Mouse (Mus musculus) macrophage (primary cell): ENCODE measurements around the gene Selenbp1. TPM values are rescaled to one million over a fixed set of nuclear protein-coding genes. Genes with fewer than 3 reads are reported as not detected.
"Not testable (repeated sequence)": the region's sequence is repeated elsewhere in the genome, so short reads cannot be mapped to it uniquely, and the experiment has no call there.

Experiments used
- H3K27ac ChIP-seq: fragments of 350-480 bp; formaldehyde crosslinking; 2 replicates; pipeline ENCODE4 v1.9.0; 2021
- H3K36me3 ChIP-seq: fragments of 350-480 bp; formaldehyde crosslinking; 2 replicates; pipeline ENCODE4 v1.9.0; 2021; ENCODE audit errors: inconsistent target
- H3K4me3 ChIP-seq: fragments of 350-480 bp; formaldehyde crosslinking; 2 replicates; pipeline ENCODE4 v1.9.0; 2021; ENCODE audit errors: inconsistent target
- H3K79me2 ChIP-seq: fragments of 350-480 bp; formaldehyde crosslinking; 2 replicates; pipeline ENCODE4 v1.9.0; 2021; ENCODE audit errors: inconsistent target
- WGBS: methylation state at CpG from one replicate; pipeline ENCODE4 v1.1.7; 2026; ENCODE audit warnings: inconsistent platforms; ENCODE audit not compliant: missing documents; 5-methylcytosine and 5-hydroxymethylcytosine counted together
- polyA plus RNA-seq: library from polyadenylated mRNA; stranded (reverse); fragments of 250-400 nt; gene quantifications from 3 replicates; pipeline ENCODE4 v1.2.4, GENCODE M21; 2018; ENCODE audit warnings: inconsistent platforms
- total RNA-seq, 78 experiments: library from RNA; depleted of rRNA; stranded (reverse); fragments of 250-400 nt; gene quantifications; 1 replicate in 9 of 78; 2 replicates in 24 of 78; 3 replicates in 43 of 78; 4 replicates in 2 of 78; pipeline ENCODE4 v1.2.4; 2018; ENCODE audit warnings: inconsistent platforms in 56 of 78

Selenbp1 gene
- total RNA-seq (2018; cell fraction: chromatin; rRNA removed) = 10 to 100 TPM in 3 of 26 experiments, 1 to 10 TPM in 22, not detected in 1; 1.1 to 20.8 (median 4.9) TPM
- total RNA-seq (2018; cell fraction: cytosol; rRNA removed) = 10 to 100 TPM in 25 of 26 experiments, 1 to 10 TPM in 1; 9.6 to 30.9 (median 17.0) TPM
- 10 to 100 TPM in 3 of 26 experiments, 1 to 10 TPM in 23; 2.3 to 16.9 (median 6.1) TPM for total RNA-seq (2018; cell fraction: nucleus; rRNA removed)
- polyA plus RNA-seq = 12.8 to 25.0 TPM (median 14.3 TPM) in 3 replicates

DNA sequence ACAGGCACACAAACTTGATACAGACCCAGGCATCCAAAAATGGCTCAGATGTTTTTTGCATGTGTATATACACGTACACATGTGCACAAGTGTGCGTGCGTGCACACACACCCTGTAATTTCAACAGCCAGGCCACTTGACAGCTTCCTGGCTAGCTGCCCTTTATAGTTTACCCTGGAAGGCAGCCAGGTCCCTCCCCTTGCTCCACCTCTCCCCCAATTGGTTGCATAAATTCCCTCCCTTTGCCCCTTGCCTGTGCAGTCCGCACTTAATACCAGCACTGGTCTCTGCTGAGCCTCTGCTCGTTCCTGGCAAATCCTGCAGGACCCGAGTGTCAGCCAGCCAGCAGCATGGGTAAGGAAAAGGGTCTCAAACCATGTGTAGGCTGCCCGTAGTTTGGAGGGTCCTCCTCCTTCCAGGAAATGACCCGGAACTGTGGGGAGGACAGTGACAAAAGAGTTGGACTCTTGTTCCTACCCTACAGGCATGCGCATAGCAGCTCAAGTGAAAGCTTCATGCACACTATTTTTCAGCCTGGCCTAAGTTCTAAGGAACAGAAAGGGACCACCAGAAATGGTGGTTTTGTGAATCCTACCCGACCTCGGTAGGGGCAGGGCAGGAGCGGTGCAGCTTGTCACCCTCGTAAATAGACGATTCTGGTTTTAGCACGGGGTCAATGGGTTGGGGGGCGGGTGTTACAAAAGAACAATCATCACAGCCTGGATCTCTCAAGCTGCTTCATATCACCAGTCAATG lies at the start of gene Selenbp1:
Selenbp1 (plus strand) TSS at position 248 of the 756 bp plus-strand sequence.
- Histone ChIP-seq H3K79me2 (no peaks in the 10 kb centered on the region), H3K36me3 (no peaks in the 10 kb centered on the region), H3K27ac (peak within 1 kb of the TSS; percentile 55), H3K4me3 (peak within 1 kb of the TSS; percentile 41)
- under 1% methylated on average over 15 of the region's 16 CpGs for WGBS

DNA sequence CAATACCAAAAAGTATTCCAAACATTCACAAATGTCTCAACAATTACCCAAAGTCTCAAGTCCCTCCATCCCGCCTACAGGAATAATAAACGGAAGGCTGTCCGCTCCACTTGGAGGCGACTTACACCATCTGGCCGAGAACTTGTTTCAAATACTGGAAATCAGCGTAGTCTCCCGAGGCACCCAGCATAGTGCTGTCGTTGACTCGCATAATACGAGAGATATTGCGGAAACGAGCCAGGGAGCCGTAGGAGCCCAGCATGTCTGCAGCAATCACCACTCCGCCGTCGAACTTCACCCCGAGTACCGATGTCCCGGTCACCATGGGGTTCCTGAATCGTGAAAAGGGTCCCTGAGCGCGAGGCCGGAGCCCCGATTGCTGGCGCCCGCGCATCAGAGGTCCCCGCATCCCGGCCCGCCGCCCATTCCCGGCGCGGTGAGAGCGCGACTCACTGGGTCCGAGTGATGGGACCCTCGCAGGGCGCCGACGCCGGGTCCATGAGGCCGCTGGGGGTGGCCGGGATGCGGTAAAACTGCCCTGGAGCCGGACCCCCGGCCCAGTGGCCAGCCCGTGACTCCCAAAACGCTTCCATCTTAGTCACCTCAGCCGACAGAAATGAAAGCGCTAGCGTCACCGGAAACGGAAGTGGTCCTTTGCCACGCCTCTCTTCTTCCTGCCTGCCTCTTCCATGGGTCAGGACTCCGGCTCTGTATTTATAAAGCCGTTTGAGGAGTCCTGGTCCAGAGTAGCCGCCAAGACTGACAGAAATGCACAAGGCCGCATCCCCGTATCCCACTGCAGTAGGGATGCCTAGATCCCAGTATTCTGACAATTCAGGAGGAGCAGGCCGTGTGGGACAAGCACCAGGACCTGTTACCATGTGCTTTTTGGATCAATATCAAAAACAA lies 46.3 kb upstream of the Selenbp1 start, which contains the start of gene Psmb4:
Psmb4 (minus strand) TSS at position 646 of the 909 bp plus-strand sequence.
- peak within 1 kb of the TSS; percentile 59 for H3K27ac ChIP-seq
- H3K36me3 ChIP-seq = peaks cover 26% of the 10 kb centered on the region; the same call in 1 of the 2 replicates
- WGBS = under 1% methylated on average over 61 of the region's 61 CpGs
- peak within 1 kb of the TSS; percentile 97 for H3K4me3 ChIP-seq
- peaks cover 18% of the 10 kb centered on the region for H3K79me2 ChIP-seq

DNA sequence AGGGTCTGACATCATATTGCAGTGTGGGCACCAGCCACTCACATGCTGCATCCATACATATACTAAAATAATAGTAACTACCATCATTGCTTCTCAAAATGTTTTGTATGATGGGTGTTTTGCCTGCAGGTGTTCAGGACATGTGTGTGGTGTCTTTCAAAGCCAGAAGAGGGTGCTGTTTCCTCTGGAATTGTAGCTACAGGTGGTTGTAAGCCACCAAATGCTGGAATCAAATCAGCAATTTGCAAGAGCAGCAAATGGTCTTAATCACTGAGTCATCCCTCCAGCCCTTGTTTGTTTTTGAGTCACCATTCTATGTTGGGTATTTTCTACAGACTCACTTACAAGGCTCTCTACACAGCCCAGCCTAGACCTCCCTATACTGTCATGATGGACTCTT lies 44.3 kb upstream of the Selenbp1 start:
- no peak overlapping the region for H3K27ac ChIP-seq
- no peak overlapping the region for H3K4me3 ChIP-seq
- H3K36me3 ChIP-seq = peaks cover 20% of the 10 kb centered on the region; the same call in 1 of the 2 replicates
- H3K79me2 ChIP-seq = peaks cover 18% of the 10 kb centered on the region

DNA sequence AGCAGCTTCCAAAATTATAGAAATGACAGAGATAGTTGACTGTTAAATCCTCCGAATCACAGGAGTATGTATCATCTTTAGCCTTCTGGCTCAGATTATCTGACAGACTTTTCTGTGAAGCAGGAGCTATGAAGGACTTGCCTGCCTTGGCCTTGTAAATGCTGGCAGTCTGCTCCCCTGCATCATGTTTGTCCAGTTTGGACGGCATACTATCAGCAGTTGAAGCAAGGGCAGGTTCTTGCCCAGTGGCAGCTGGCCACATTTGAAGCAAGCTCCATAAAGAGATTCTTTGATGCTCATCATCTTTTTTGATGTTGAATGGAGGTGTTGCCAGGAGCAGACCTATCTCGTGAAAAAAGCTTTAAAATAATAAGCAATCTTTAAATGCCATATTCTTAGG lies 38.8 kb upstream of the Selenbp1 start:
- no peak overlapping the region for H3K4me3 ChIP-seq
- H3K27ac ChIP-seq = no peak overlapping the region
- 82% methylated on average over 3 of the region's 3 CpGs for WGBS
- H3K36me3 ChIP-seq = no peaks in the 10 kb centered on the region
- no peaks in the 10 kb centered on the region for H3K79me2 ChIP-seq

DNA sequence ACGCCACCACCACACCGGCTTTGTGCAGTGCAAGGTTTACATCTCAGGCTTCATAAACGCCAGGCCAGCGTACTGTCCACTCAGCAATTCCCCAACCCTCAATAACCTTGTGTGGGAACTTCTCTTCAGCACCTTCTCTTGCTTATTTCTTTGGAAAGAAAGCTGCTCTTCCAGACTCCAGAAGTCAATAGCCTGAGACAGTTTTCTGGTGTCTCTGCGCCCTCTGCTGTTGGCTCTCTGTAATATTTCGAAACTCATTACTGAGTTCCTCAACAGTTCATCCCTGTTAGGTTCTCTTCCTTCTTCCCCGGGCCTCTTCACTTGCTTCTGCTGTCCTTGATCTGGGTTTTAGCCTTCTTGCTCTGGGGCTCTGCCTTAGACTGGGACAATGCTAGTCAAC lies 30.1 kb upstream of the Selenbp1 start:
- no peaks in the 10 kb centered on the region for H3K79me2 ChIP-seq
- H3K4me3 ChIP-seq = no peak overlapping the region
- WGBS = 24% methylated on average over 7 of the region's 7 CpGs
- H3K36me3 ChIP-seq = no peaks in the 10 kb centered on the region
- no peak overlapping the region for H3K27ac ChIP-seq

DNA sequence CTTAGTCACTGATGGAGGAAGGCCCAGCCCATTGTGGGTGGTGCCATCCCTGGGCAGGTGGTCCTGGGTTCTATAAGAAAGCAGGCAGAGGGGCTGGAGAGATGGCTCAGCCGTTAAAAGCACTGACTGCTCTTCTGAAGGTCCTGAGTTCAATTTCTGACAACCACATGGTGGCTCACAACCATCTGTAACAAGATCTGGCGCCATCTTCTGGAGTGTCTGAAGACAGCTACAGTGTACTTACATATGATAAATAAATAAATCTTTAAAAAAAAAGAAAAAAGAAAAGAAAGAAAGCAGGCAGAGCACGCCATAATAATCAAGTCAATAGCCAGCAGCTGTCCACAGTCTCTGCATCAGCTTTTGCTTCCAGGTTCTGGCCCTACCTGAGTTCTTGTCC lies 28.1 kb upstream of the Selenbp1 start:
- not testable (repeated sequence) for H3K27ac ChIP-seq
- WGBS = 78% methylated on average over 3 of the region's 3 CpGs

DNA sequence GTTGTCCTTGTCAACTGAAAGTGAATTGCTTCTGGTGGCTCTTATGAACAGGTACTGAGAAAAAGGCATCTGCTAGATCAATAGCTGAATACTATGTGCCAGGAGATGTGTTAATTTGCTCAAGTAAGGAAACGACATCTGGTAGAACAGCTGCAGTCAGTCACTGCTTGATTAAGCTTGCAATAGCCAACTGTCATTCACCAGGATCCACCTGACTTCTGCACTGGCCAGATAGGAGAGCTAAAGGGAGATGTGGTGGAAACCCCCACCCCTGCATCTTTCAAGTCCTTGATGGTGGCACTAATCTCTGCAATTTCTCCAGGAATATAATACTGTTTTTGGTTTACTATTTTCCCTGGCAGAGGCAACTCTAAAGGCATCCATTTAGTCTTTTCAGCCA lies 26.4 kb upstream of the Selenbp1 start:
- Histone ChIP-seq H3K4me3 (no peak overlapping the region), H3K27ac (no peak overlapping the region), H3K36me3 (no peaks in the 10 kb centered on the region), H3K79me2 (no peaks in the 10 kb centered on the region)
- WGBS = 47% methylated on average over 1 of the region's 1 CpGs

More for the DNA sequence above, 28.1 kb upstream of the Selenbp1 start:
- H3K79me2 ChIP-seq, H3K4me3 ChIP-seq, H3K36me3 ChIP-seq: not testable (repeated sequence)

DNA sequence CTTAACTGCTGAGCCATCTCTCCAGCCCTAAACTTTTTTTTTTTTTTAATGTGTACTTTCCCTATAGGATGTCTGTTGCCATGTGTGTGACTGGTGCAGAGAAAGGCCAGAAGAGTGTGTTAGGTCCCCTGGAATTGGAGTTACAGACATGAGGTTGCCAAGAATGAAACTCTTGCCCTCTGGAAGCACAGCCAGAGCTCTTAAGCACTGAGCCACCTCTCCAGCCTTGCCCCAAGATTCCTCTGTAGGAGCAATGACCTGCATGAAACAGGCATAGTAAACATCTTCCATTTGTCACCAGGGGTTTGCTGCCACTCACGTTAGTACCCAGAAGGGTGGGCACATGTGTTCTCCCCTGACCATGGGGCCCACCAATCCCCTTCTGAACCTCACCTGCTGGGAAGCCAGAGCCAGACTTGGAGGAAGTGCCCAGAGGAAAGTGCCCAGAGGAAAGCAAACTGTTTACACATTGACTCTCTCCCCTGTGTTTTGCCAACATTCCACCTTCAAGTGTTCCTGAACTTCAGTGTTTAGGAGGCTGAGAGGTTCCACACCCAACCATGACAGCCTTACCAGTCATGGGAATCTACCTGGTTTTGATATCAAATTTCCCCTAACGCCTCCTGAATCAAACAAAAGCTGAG lies 21.7 kb upstream of the Selenbp1 start:
- no peaks in the 10 kb centered on the region for H3K36me3 ChIP-seq
- no peaks in the 10 kb centered on the region for H3K79me2 ChIP-seq
- no peak overlapping the region for H3K4me3 ChIP-seq
- no peak overlapping the region for H3K27ac ChIP-seq
- 66% methylated on average over 2 of the region's 2 CpGs for WGBS

DNA sequence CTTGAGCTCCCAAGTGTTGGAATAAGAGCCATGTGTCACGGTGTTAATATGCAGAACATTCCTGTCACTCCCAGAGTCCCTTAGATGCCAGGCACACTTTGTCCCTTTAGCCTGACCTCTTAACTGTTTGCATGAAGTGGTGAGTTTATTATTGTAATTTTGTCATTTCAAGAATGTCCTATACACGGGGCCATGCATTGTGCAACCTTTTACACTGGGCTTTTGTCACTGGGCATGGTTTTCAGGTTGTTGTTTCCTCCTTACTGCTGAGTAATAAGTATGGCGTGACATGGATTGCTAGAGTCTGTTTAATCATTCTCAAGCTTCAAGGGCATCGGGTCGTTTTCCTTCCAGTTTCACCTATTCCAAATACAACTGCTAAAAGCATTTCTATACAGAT lies 19.1 kb upstream of the Selenbp1 start:
- Histone ChIP-seq H3K36me3 (no peaks in the 10 kb centered on the region), H3K4me3 (no peak overlapping the region), H3K79me2 (no peaks in the 10 kb centered on the region), H3K27ac (no peak overlapping the region)
- 65% methylated on average over 5 of the region's 5 CpGs for WGBS

DNA sequence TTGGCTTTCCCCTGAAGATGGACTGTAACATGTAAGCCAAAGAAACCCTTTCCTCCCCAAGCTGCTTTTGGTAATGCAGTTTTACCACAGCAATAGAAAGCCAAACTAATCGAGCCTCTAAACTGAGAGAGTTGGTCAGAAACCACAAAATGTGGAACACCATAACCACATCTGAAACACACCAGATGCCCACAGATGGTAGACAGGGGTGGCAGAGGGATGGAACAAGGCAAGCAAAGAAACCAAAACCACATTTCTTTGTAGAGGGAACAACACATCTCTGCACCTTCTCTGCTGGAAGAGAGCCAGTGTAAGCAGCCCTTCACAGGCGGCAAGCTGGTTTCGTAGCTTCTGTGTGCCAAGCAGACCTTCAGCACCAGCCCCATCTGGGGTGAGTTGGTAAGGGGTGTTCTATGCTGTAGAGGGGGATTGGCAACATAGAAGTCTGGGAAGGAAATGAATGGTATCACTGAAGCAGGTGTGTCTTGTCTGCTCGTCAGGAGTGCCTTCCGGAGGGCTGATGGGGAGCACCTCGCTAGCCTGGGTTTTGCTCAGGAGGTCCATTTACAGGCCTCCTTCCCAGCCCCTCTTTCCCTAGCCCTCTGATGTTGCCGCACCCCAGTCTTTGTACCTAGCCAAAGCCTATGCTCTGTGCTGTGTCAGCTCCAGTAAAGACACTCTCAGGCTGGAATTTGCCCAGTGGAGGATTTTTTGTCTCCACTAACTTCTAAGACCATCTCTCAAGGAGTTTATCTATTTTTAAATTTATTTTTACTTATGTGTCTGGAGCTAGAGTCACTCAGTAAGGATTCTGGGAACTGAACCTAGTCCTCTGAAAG lies 16.7 kb upstream of the Selenbp1 start:
- H3K4me3 ChIP-seq = no peak overlapping the region
- WGBS = 41% methylated on average over 7 of the region's 7 CpGs

DNA sequence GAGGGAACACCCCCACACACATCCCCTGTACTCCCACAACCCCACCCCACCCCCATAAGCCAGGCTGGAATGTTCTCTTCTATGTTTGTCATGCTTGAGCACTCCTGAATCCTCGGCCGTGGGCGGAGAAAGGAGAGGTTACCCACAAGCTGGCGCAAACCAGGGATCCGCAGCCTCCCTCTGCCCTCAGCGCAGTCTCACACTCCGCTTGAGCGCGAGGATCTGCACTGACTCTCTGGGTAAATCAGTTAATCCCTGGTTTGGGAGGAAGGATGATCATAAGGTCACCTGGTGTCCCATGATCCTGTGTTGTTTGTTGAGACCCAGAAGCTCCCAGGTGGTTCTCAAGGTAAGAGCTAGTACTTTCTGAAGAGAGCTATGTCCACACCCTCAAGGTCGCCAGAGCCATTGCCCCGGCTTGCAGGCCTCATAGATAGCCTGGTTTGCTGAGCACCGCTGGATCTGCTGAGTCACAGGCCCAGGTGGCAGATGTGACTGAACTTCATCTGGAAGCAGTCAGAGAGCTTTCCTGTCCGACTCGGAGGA lies 15.0 kb upstream of the Selenbp1 start:
- Histone ChIP-seq H3K4me3 (no peak overlapping the region), H3K36me3 (no peaks in the 10 kb centered on the region), H3K27ac (no peak overlapping the region), H3K79me2 (no peaks in the 10 kb centered on the region)
- WGBS = 67% methylated on average over 13 of the region's 14 CpGs

More for the DNA sequence above, 16.7 kb upstream of the Selenbp1 start:
- Histone ChIP-seq H3K79me2 (no peaks in the 10 kb centered on the region), H3K27ac (no peak overlapping the region), H3K36me3 (no peaks in the 10 kb centered on the region)

DNA sequence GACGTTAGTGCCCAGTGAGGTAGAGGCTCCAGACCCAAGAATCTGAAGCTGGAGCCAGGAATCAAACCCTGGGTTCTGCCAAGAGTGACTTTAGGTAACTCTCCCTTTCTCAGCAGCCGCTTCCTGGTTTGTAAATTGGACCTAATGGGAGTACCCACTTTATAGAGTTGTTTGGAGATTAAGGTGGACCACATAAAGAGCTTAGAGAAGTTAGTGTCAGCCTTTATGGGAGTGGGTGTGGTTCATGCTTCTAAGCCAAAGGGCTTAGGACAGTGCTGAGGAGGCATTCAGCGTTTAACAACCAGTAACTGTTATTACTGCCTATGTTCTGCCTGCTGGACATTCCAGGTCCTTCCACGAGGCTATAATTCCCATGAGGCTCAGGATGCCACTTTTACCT lies 14.0 kb upstream of the Selenbp1 start:
- Histone ChIP-seq H3K27ac (no peak overlapping the region), H3K79me2 (no peaks in the 10 kb centered on the region), H3K4me3 (no peak overlapping the region), H3K36me3 (no peaks in the 10 kb centered on the region)
- WGBS = 90% methylated on average over 4 of the region's 4 CpGs

DNA sequence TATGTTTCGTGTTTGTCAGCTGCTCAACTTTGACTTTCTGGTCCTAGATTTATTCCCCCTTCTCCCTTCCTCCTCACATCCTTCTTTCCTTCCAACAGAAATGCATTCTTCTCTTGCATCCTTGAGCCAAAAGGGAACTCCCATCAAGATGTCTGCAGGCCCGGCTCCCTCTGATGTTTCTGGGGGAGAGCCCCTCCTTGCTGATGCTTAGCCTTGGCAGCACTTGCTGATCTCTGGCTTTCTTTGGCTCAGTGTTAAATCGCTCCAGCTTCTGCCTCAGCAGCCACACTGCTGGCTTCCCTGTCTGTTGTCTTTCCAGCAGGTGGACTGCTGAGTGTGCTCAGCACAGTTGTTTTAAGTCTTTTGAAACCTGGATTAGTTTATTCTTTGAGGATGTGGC lies 11.8 kb upstream of the Selenbp1 start:
- Histone ChIP-seq H3K4me3 (no peak overlapping the region), H3K36me3 (no peaks in the 10 kb centered on the region), H3K79me2 (no peaks in the 10 kb centered on the region), H3K27ac (no peak overlapping the region)
- 77% methylated on average over 3 of the region's 3 CpGs for WGBS
